Mouse (Mus musculus): ENCODE results near the gene Clec2h. TPM values are rescaled to one million over a fixed set of nuclear protein-coding genes. Genes with fewer than 3 reads are reported as not detected.

The Clec2h gene
- polyA plus RNA-seq, 1 experiment from 2014 or later, result not detected

DNA sequence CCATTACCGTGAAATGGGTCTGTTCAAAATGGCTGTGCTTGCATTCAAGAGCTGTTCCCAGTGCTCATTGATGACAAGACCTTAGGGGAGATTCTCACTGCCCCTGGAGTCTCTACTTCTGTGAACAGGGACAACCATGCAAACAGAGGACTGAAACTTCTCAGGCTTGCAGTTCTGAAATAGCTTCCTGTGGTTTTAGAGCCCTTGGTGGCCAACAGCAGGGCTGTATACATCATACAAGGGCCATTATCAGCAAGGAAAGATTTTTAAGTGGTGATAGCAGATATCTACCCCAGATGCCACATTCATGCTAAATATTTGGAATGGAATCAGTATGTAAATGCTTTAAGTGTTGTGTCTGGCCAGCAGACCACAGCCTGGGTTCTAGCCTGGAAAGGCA is 9.2 kb upstream of the Clec2h start:
- H3K4me3 ChIP-seq (ENCODE audit: low read depth, low read length), result no peak overlapping the region
- no peak for DNase-seq (ENCODE audit: low spot score)
- 97% methylated on average over 1 of the region's 1 CpGs for WGBS

DNA sequence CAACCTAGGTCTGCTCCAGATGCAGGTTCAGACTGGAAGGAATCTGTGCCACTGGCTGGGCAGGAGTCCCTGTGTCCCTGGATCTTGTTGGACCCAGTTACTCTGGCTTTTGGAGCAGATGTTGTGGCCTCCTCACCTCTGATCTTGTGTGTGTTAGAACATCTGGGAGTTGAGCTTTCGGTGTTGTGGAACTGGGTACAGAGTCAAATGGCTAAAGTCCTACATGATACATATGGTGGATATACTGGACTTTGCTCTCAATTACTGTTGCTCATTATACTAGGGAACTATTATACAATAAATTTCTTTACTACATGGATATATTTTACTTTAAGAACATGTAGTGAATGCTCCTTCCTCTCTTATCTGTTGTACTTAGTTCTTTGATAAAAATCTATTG is 936 bp upstream of the Clec2h start:
- H3K4me1 ChIP-seq (ENCODE audit: control insufficient read depth, insufficient read depth, low read length), result no peaks in the 10 kb centered on the region
- H3K27me3 ChIP-seq (ENCODE audit: control insufficient read depth, insufficient read depth, low read length), result no peaks in the 10 kb centered on the region
- no peak overlapping the region for H3K9ac ChIP-seq (replicated peaks; ENCODE audit: low read length)
- ATAC-seq (replicated peaks; ENCODE audit: insufficient number of reproducible peaks, low FRiP score, low TSS enrichment, low read depth) (no peak), DNase-seq (ENCODE audit: low spot score) (no peak)
- H3K4me2 ChIP-seq (ENCODE audit: low read depth, low read length), result no peak overlapping the region
- H3K27ac ChIP-seq (replicated peaks; ENCODE audit: low read depth, low read length), result no peak overlapping the region
- H3K4me3 ChIP-seq (ENCODE audit: low read depth, low read length), result no peak overlapping the region
- H3K9me3 ChIP-seq (replicated peaks; ENCODE audit: control insufficient read depth, low read length), result no peaks in the 10 kb centered on the region
- H3K36me3 ChIP-seq (replicated peaks; ENCODE audit: control insufficient read depth, insufficient read depth, low read depth, low read length), result no peaks in the 10 kb centered on the region
- 96% methylated on average over 1 of the region's 1 CpGs for WGBS

More for the DNA sequence above, 9.2 kb upstream of the Clec2h start:
- Histone ChIP-seq H3K4me1 (ENCODE audit: control insufficient read depth, insufficient read depth, low read length) (no peaks in the 10 kb centered on the region), H3K9ac (replicated peaks; ENCODE audit: low read length) (no peak overlapping the region), H3K27me3 (ENCODE audit: control insufficient read depth, insufficient read depth, low read length) (no peaks in the 10 kb centered on the region), H3K36me3 (replicated peaks; ENCODE audit: control insufficient read depth, insufficient read depth, low read depth, low read length) (no peaks in the 10 kb centered on the region), H3K4me2 (ENCODE audit: low read depth, low read length) (no peak overlapping the region), H3K27ac (replicated peaks; ENCODE audit: low read depth, low read length) (no peak overlapping the region), H3K9me3 (replicated peaks; ENCODE audit: control insufficient read depth, low read length) (no peaks in the 10 kb centered on the region)
- no peak for ATAC-seq (replicated peaks; ENCODE audit: insufficient number of reproducible peaks, low FRiP score, low TSS enrichment, low read depth)

DNA sequence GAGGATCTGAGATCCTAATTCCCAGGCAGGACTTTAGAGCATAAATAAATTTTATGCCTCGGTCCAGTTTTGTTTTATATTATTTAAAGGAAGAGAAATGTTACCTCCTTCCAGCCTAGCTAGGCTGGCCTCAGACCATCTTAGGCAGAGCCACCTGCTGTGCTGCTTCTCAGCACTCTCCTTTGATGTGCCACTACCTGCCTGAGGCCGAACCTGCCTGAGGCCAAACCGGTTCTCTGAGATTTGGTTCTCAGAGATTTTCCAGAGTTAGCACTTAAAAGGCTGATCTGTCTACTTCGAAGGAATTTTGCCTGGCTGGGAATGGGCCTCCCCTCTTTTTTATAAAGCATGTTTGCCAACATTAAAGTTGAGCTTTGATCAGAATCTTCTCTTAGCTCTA is 7.8 kb downstream of the Clec2h start:
- ATAC-seq (replicated peaks; ENCODE audit: insufficient number of reproducible peaks, low FRiP score, low TSS enrichment, low read depth) (no peak), DNase-seq (ENCODE audit: low spot score) (no peak)
- H3K36me3 ChIP-seq (replicated peaks; ENCODE audit: control insufficient read depth, insufficient read depth, low read depth, low read length), result no peaks in the 10 kb centered on the region
- no peaks in the 10 kb centered on the region for H3K9me3 ChIP-seq (replicated peaks; ENCODE audit: control insufficient read depth, low read length)
- H3K4me3 ChIP-seq (ENCODE audit: low read depth, low read length), result no peak overlapping the region
- H3K9ac ChIP-seq (replicated peaks; ENCODE audit: low read length), result no peak overlapping the region
- H3K27ac ChIP-seq (replicated peaks; ENCODE audit: low read depth, low read length), result no peak overlapping the region
- no peaks in the 10 kb centered on the region for H3K4me1 ChIP-seq (ENCODE audit: control insufficient read depth, insufficient read depth, low read length)
- H3K4me2 ChIP-seq (ENCODE audit: low read depth, low read length), result no peak overlapping the region
- WGBS, result 59% methylated on average over 4 of the region's 4 CpGs
- H3K27me3 ChIP-seq (ENCODE audit: control insufficient read depth, insufficient read depth, low read length), result no peaks in the 10 kb centered on the region

DNA sequence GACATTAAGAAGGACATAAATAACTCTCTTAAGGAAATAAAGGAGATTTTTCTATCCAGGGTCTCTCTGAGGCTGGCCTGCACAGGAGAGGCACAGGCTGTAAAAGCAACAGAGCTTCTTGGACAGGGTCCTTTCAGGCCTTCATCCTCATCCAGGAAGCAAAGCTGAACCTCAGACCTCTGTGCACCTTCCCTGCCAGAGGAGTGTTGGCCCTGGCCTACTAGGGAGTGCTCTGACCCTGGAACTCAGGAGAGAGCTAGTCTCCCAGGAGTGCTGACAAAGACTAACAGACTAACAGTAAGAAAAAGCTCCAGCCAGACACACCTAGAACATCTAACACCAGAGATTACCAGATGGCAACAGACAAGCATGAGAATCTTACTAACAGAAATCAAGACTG is 17.4 kb downstream of the Clec2h start:
- H3K27me3 ChIP-seq (ENCODE audit: control insufficient read depth, insufficient read depth, low read length), result no peaks in the 10 kb centered on the region
- no peak overlapping the region for H3K27ac ChIP-seq (replicated peaks; ENCODE audit: low read depth, low read length)
- no peak overlapping the region for H3K4me2 ChIP-seq (ENCODE audit: low read depth, low read length)
- H3K4me1 ChIP-seq (ENCODE audit: control insufficient read depth, insufficient read depth, low read length), result no peaks in the 10 kb centered on the region
- no peak overlapping the region for H3K9ac ChIP-seq (replicated peaks; ENCODE audit: low read length)
- no peaks in the 10 kb centered on the region for H3K9me3 ChIP-seq (replicated peaks; ENCODE audit: control insufficient read depth, low read length)
- no peak overlapping the region for H3K4me3 ChIP-seq (ENCODE audit: low read depth, low read length)
- no peak for ATAC-seq (replicated peaks; ENCODE audit: insufficient number of reproducible peaks, low FRiP score, low TSS enrichment, low read depth)
- no peaks in the 10 kb centered on the region for H3K36me3 ChIP-seq (replicated peaks; ENCODE audit: control insufficient read depth, insufficient read depth, low read depth, low read length)
- DNase-seq (ENCODE audit: low spot score), result no peak

DNA sequence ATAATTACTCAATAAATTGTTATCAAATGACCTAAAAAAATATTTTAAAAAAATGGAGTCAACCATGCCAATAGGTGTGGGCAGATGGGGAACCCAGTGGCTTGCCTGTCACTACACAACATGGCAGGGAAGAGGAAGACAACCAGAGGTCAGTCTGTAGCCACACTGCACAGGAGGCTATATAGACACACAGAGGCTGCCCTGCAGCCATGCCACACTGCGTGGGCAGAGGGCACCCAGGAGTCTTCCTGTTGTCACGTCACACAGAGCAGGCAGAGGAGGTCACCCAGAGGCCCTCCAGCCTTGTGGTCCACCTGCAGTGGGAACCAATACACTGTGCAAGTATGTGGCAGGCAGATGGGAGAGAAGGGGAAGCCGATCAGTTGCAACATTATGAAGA is 39.5 kb downstream of the Clec2h start:
- Histone ChIP-seq H3K36me3 (replicated peaks; ENCODE audit: control insufficient read depth, insufficient read depth, low read depth, low read length) (no peaks in the 10 kb centered on the region), H3K4me3 (ENCODE audit: low read depth, low read length) (no peak overlapping the region), H3K9ac (replicated peaks; ENCODE audit: low read length) (no peak overlapping the region), H3K9me3 (replicated peaks; ENCODE audit: control insufficient read depth, low read length) (no peaks in the 10 kb centered on the region), H3K27ac (replicated peaks; ENCODE audit: low read depth, low read length) (no peak overlapping the region), H3K4me1 (ENCODE audit: control insufficient read depth, insufficient read depth, low read length) (no peaks in the 10 kb centered on the region), H3K4me2 (ENCODE audit: low read depth, low read length) (no peak overlapping the region), H3K27me3 (ENCODE audit: control insufficient read depth, insufficient read depth, low read length) (no peaks in the 10 kb centered on the region)
- 0 out of 2 replicates have a peak, but pooled peaks have one; percentile 18 for ATAC-seq (replicated peaks; ENCODE audit: insufficient number of reproducible peaks, low FRiP score, low TSS enrichment, low read depth)
- 74% methylated on average over 3 of the region's 3 CpGs for WGBS
- DNase-seq (ENCODE audit: low spot score), result no peak

DNA sequence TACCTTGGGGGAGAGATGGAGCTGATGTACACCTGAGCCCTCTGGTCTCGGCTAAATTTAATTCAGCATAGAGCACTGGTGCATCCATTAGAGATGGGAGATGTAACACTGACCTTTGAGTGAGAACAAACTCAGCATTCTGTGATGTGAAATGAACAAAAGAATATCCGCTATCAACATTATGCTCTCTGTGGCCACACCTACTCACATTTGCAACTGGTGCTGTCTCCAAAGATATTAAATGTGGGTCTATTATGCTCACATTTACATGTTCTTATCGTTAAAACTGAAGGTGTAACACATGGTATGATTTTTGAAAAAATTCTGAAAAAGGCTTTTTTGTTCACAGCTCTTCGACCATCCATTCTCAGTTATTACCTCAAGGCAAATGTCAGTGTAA is 60.8 kb downstream of the Clec2h start, which contains the start of gene Klrb1:
Klrb1 (minus strand) TSS at position 101 of the 400 bp plus-strand sequence.
- Histone ChIP-seq H3K9me3 (replicated peaks; ENCODE audit: control insufficient read depth, low read length) (no peaks in the 10 kb centered on the region), H3K4me1 (ENCODE audit: control insufficient read depth, insufficient read depth, low read length) (no peaks in the 10 kb centered on the region), H3K9ac (replicated peaks; ENCODE audit: low read length) (no peak within 1 kb of the TSS), H3K27me3 (ENCODE audit: control insufficient read depth, insufficient read depth, low read length) (no peaks in the 10 kb centered on the region), H3K36me3 (replicated peaks; ENCODE audit: control insufficient read depth, insufficient read depth, low read depth, low read length) (no peaks in the 10 kb centered on the region), H3K27ac (replicated peaks; ENCODE audit: low read depth, low read length) (no peak within 1 kb of the TSS), H3K4me3 (ENCODE audit: low read depth, low read length) (no peak within 1 kb of the TSS), H3K4me2 (ENCODE audit: low read depth, low read length) (no peak within 1 kb of the TSS)
- WGBS, result 83% methylated on average over 4 of the region's 4 CpGs
- ATAC-seq (replicated peaks; ENCODE audit: insufficient number of reproducible peaks, low FRiP score, low TSS enrichment, low read depth) (no peak), DNase-seq (ENCODE audit: low spot score) (no peak)

Other genes with a start within 250 kb of the Clec2h start
- 26.9 and 28.1 TPM in 2 replicates for gene Itfg2, start 237.5 kb upstream of the Clec2h start, polyA plus RNA-seq (2014; fragmentation: Nextera tagmentation; extraction: Ambion mirVana)
- 612 and 615 TPM in 2 replicates for gene Fkbp4, start 223.7 kb upstream of the Clec2h start, polyA plus RNA-seq (2014; fragmentation: Nextera tagmentation; extraction: Ambion mirVana)
- not detected in 2 replicates for gene Pzp, start 135.7 kb upstream of the Clec2h start, polyA plus RNA-seq (2014; fragmentation: Nextera tagmentation; extraction: Ambion mirVana)
- not detected in 2 replicates for gene A2ml1, start 80.8 kb upstream of the Clec2h start, polyA plus RNA-seq (2014; fragmentation: Nextera tagmentation; extraction: Ambion mirVana)
- gene Klrb1a, start 38.9 kb upstream of the Clec2h start, polyA plus RNA-seq (2014; fragmentation: Nextera tagmentation; extraction: Ambion mirVana), result not detected in 2 replicates
- not detected in 2 replicates for gene Klrb1, start 60.7 kb downstream of the Clec2h start, polyA plus RNA-seq (2014; fragmentation: Nextera tagmentation; extraction: Ambion mirVana)
- gene Klrb1c, start 126.8 kb downstream of the Clec2h start, polyA plus RNA-seq (2014; fragmentation: Nextera tagmentation; extraction: Ambion mirVana), result 0.17 TPM in 1 of 2 replicates, not detected in the other
- not detected in 2 replicates for gene Gm44511, start 163.9 kb downstream of the Clec2h start, polyA plus RNA-seq (2014; fragmentation: Nextera tagmentation; extraction: Ambion mirVana)
- not detected in 2 replicates for gene Klrb1b, start 163.9 kb downstream of the Clec2h start, polyA plus RNA-seq (2014; fragmentation: Nextera tagmentation; extraction: Ambion mirVana)
- not detected in 2 replicates for gene Clec2i, start 225.2 kb downstream of the Clec2h start, polyA plus RNA-seq (2014; fragmentation: Nextera tagmentation; extraction: Ambion mirVana)
- gene BC035044, start 228.7 kb downstream of the Clec2h start, polyA plus RNA-seq (2014; fragmentation: Nextera tagmentation; extraction: Ambion mirVana), result 1.0 and 1.2 TPM in 2 replicates

Measured in embryonic facial prominence, embryonic 11.5 days (tissue).